Mouse (Mus musculus) midbrain, embryonic 10.5 days (tissue): ENCODE data around the gene Iqsec1. TPM values are rescaled to one million over a fixed set of nuclear protein-coding genes. Genes with fewer than 3 reads are reported as not detected.

Source experiments
- DNase-seq: peaks from one replicate; pipeline ENCODE4 v3.0.0-alpha.2; 2017; ENCODE audit warnings: low spot score
- H3K27ac ChIP-seq: fragments of 300-500 bp; sonication (generic); replicated peaks from 2 replicates; pipeline ENCODE4 v1.5.1; 2016; ENCODE audit warnings: mild to moderate bottlenecking
- H3K27me3 ChIP-seq: fragments of 300-500 bp; sonication (generic); 2 replicates; pipeline ENCODE4 v1.6.1; 2016; ENCODE audit warnings: low read depth, mild to moderate bottlenecking; ENCODE audit not compliant: poor library complexity, severe bottlenecking
- H3K36me3 ChIP-seq: fragments of 300-500 bp; sonication (generic); 2 replicates; pipeline ENCODE4 v1.6.1; 2016; ENCODE audit warnings: mild to moderate bottlenecking, moderate library complexity
- H3K4me1 ChIP-seq: fragments of 300-500 bp; sonication (generic); 2 replicates; pipeline ENCODE4 v1.6.1; 2016
- H3K4me3 ChIP-seq: fragments of 300-500 bp; sonication (generic); 2 replicates; pipeline ENCODE4 v1.5.1; 2016; ENCODE audit warnings: mild to moderate bottlenecking, moderate library complexity
- H3K9me3 ChIP-seq: fragments of 300-500 bp; sonication (generic); replicated peaks from 2 replicates; pipeline ENCODE4 v1.6.1; 2016; ENCODE audit warnings: mild to moderate bottlenecking
- WGBS: fragments of 180-500 bp; shearing (Covaris S2); methylation state at CpG from one replicate; pipeline ENCODE4 v1.1.7; 2016; 5-methylcytosine and 5-hydroxymethylcytosine counted together
- polyA plus RNA-seq: library from polyadenylated mRNA; unstranded; fragments of >200 nt; fragmentation: Nextera tagmentation; extraction: Ambion mirVana; gene quantifications from 2 replicates; pipeline ENCODE4 v1.2.1, GENCODE M21; 2016

Iqsec1 gene
- polyA plus RNA-seq, 1 experiment from 2014 or later: 9.3 TPM

- H3K9me3 ChIP-seq: no peaks in the 10 kb centered on the region
- WGBS: 85% methylated on average over 4 of the region's 4 CpGs
- no peak overlapping the region for H3K4me3 ChIP-seq
- no peak overlapping the region; the same call in 1 of the 2 replicates for H3K27ac ChIP-seq
- H3K4me1 ChIP-seq: peaks cover 85% of the 10 kb centered on the region
- no peaks in the 10 kb centered on the region for H3K27me3 ChIP-seq
- no peaks in the 10 kb centered on the region for H3K36me3 ChIP-seq
- no peak for DNase-seq
Observed at GRCm38 (mm10) chr6:90707143-90707542, 281.3 kb downstream of the Iqsec1 start.

GRCm38 (mm10) chr6:90706490-90706889 is 282.0 kb downstream of the Iqsec1 start:
- no peaks in the 10 kb centered on the region for H3K36me3 ChIP-seq
- H3K27me3 ChIP-seq: no peaks in the 10 kb centered on the region
- no peak overlapping the region for H3K4me3 ChIP-seq
- no peak overlapping the region; the same call in 1 of the 2 replicates for H3K27ac ChIP-seq
- WGBS: 88% methylated on average over 10 of the region's 10 CpGs
- peaks cover 85% of the 10 kb centered on the region for H3K4me1 ChIP-seq
- no peaks in the 10 kb centered on the region for H3K9me3 ChIP-seq
- no peak for DNase-seq

- Histone ChIP-seq H3K27me3 (no peaks in the 10 kb centered on the region), H3K4me1 (peaks cover 85% of the 10 kb centered on the region), H3K4me3 (no peak overlapping the region), H3K27ac (no peak overlapping the region), H3K9me3 (no peaks in the 10 kb centered on the region), H3K36me3 (no peaks in the 10 kb centered on the region)
- no peak for DNase-seq
- 88% methylated on average over 3 of the region's 3 CpGs for WGBS
Observed at GRCm38 (mm10) chr6:90705738-90706137, 282.7 kb downstream of the Iqsec1 start.

GRCm38 (mm10) chr6:90704705-90705344 is 283.7 kb downstream of the Iqsec1 start:
- DNase-seq: no peak
- Histone ChIP-seq H3K27ac (peak overlapping the region; percentile 77), H3K4me1 (peaks cover 84% of the 10 kb centered on the region), H3K27me3 (no peaks in the 10 kb centered on the region), H3K9me3 (no peaks in the 10 kb centered on the region), H3K36me3 (no peaks in the 10 kb centered on the region), H3K4me3 (no peak overlapping the region)
- WGBS: 87% methylated on average over 2 of the region's 2 CpGs

- no peak for DNase-seq
- H3K27me3 ChIP-seq: no peaks in the 10 kb centered on the region
- WGBS: 48% methylated on average over 2 of the region's 2 CpGs
- H3K4me1 ChIP-seq: peaks cover 86% of the 10 kb centered on the region
- no peaks in the 10 kb centered on the region for H3K36me3 ChIP-seq
- H3K9me3 ChIP-seq: no peaks in the 10 kb centered on the region
- H3K27ac ChIP-seq: peak overlapping the region; percentile 77
- no peak overlapping the region for H3K4me3 ChIP-seq
Observed at GRCm38 (mm10) chr6:90703782-90704181, 284.7 kb downstream of the Iqsec1 start.

GRCm38 (mm10) chr6:90702837-90703735 is 285.4 kb downstream of the Iqsec1 start:
- Histone ChIP-seq H3K4me1 (peaks cover 83% of the 10 kb centered on the region), H3K4me3 (no peak overlapping the region), H3K27me3 (no peaks in the 10 kb centered on the region), H3K27ac (peak overlapping the region; percentile 77), H3K9me3 (no peaks in the 10 kb centered on the region), H3K36me3 (no peaks in the 10 kb centered on the region)
- no peak for DNase-seq
- WGBS: 58% methylated on average over 4 of the region's 4 CpGs

- Histone ChIP-seq H3K4me3 (no peak overlapping the region), H3K27ac (0 out of 2 replicates have a peak overlapping the region, but pooled peaks have one; percentile 9), H3K36me3 (no peaks in the 10 kb centered on the region), H3K27me3 (no peaks in the 10 kb centered on the region), H3K4me1 (peaks cover 74% of the 10 kb centered on the region), H3K9me3 (no peaks in the 10 kb centered on the region)
- DNase-seq: no peak
Observed at GRCm38 (mm10) chr6:90702197-90702596, 286.3 kb downstream of the Iqsec1 start.

- Histone ChIP-seq H3K27ac (0 out of 2 replicates have a peak overlapping the region, but pooled peaks have one; percentile 33), H3K4me1 (peaks cover 67% of the 10 kb centered on the region), H3K4me3 (no peak overlapping the region), H3K9me3 (no peaks in the 10 kb centered on the region), H3K36me3 (no peaks in the 10 kb centered on the region), H3K27me3 (no peaks in the 10 kb centered on the region)
- DNase-seq: no peak
- WGBS: 87% methylated on average over 2 of the region's 2 CpGs
Observed at GRCm38 (mm10) chr6:90701391-90701790, 287.1 kb downstream of the Iqsec1 start.

- H3K27ac ChIP-seq: no peak overlapping the region
- H3K4me1 ChIP-seq: peaks cover 63% of the 10 kb centered on the region
- H3K36me3 ChIP-seq: no peaks in the 10 kb centered on the region
- DNase-seq: no peak
- H3K4me3 ChIP-seq: no peak overlapping the region
- H3K9me3 ChIP-seq: no peaks in the 10 kb centered on the region
- 91% methylated on average over 2 of the region's 2 CpGs for WGBS
- H3K27me3 ChIP-seq: no peaks in the 10 kb centered on the region
Observed at GRCm38 (mm10) chr6:90700737-90701136, 287.7 kb downstream of the Iqsec1 start.

GRCm38 (mm10) chr6:90700068-90700467 is 288.4 kb downstream of the Iqsec1 start:
- DNase-seq: no peak
- WGBS: 71% methylated on average over 1 of the region's 1 CpGs
- Histone ChIP-seq H3K4me3 (no peak overlapping the region), H3K36me3 (no peaks in the 10 kb centered on the region), H3K4me1 (peaks cover 59% of the 10 kb centered on the region), H3K27ac (0 out of 2 replicates have a peak overlapping the region, but pooled peaks have one; percentile 17), H3K27me3 (no peaks in the 10 kb centered on the region), H3K9me3 (no peaks in the 10 kb centered on the region)

GRCm38 (mm10) chr6:90698843-90699242 is 289.6 kb downstream of the Iqsec1 start:
- Histone ChIP-seq H3K27ac (no peak overlapping the region), H3K36me3 (peaks cover 11% of the 10 kb centered on the region), H3K4me3 (no peak overlapping the region), H3K9me3 (no peaks in the 10 kb centered on the region), H3K4me1 (peaks cover 47% of the 10 kb centered on the region), H3K27me3 (no peaks in the 10 kb centered on the region)
- DNase-seq: no peak
- 75% methylated on average over 6 of the region's 6 CpGs for WGBS

- Histone ChIP-seq H3K4me3 (no peak overlapping the region), H3K36me3 (peaks cover 42% of the 10 kb centered on the region), H3K4me1 (peaks cover 16% of the 10 kb centered on the region), H3K27ac (peak overlapping the region; percentile 19; the same call in 1 of the 2 replicates), H3K27me3 (no peaks in the 10 kb centered on the region), H3K9me3 (no peaks in the 10 kb centered on the region)
- no peak for DNase-seq
- WGBS: 92% methylated on average over 1 of the region's 1 CpGs
Observed at GRCm38 (mm10) chr6:90695754-90696153, 292.7 kb downstream of the Iqsec1 start.

GRCm38 (mm10) chr6:90692404-90692803 is 296.1 kb downstream of the Iqsec1 start:
- Histone ChIP-seq H3K9me3 (no peaks in the 10 kb centered on the region), H3K27me3 (no peaks in the 10 kb centered on the region), H3K27ac (no peak overlapping the region), H3K4me1 (no peaks in the 10 kb centered on the region), H3K4me3 (no peak overlapping the region), H3K36me3 (peaks cover 75% of the 10 kb centered on the region)
- DNase-seq: no peak
- WGBS: 84% methylated on average over 2 of the region's 2 CpGs
